Mouse (Mus musculus) MEL (cell line): ENCODE data around the gene Snx32. TPM values are rescaled to one million over a fixed set of nuclear protein-coding genes. Genes with fewer than 3 reads are reported as not detected.

ENCODE experiments used
- DNase-seq: peaks from one replicate; pipeline ENCODE4 v3.0.0; 2011; ENCODE audit warnings: low read depth, low spot score
- H3K27ac ChIP-seq: 2 replicates; pipeline ENCODE4 v1.5.1; 2012; ENCODE audit warnings: low read depth, mild to moderate bottlenecking, control low read depth, low read length, moderate library complexity; ENCODE audit not compliant: control insufficient read depth
- H3K27me3 ChIP-seq, 2 experiments: fragments of 150-350 bp in 1 of 2; sonication (generic) in 1 of 2; 2 replicates each; pipeline ENCODE4 v1.6.1; 2012; ENCODE audit warnings: low read length in 2 of 2, mild to moderate bottlenecking in 2 of 2, improper control_type of control experiment in 1 of 2, moderate library complexity in 1 of 2; ENCODE audit not compliant: insufficient read depth in 2 of 2, control insufficient read depth in 1 of 2
- H3K36me3 ChIP-seq, 2 experiments: 2 replicates each; pipeline ENCODE4 v1.6.1; 2012 to 2014; ENCODE audit warnings: low read length in 2 of 2, improper control_type of control experiment in 1 of 2, inconsistent platforms in 1 of 2, mild to moderate bottlenecking in 1 of 2; ENCODE audit not compliant: insufficient read depth in 2 of 2, control insufficient read depth in 1 of 2
- H3K4me1 ChIP-seq, 2 experiments: fragments of 150-350 bp in 1 of 2; sonication (generic) in 1 of 2; 2 replicates each; pipeline ENCODE4 v1.6.1; 2012; ENCODE audit warnings: low read length in 2 of 2, improper control_type of control experiment in 1 of 2, mild to moderate bottlenecking in 1 of 2; ENCODE audit not compliant: insufficient read depth in 2 of 2, control insufficient read depth in 1 of 2
- H3K4me3 ChIP-seq, 2 experiments: fragments of 150-350 bp in 1 of 2; sonication (generic) in 1 of 2; 2 replicates each; pipeline ENCODE4 v1.5.1; 2012; ENCODE audit warnings: low read depth in 2 of 2, low read length in 2 of 2, mild to moderate bottlenecking in 2 of 2, moderate library complexity in 2 of 2, control low read depth in 1 of 2, improper control_type of control experiment in 1 of 2; ENCODE audit not compliant: control insufficient read depth in 1 of 2, insufficient read depth in 1 of 2
- H3K79me2 ChIP-seq: 2 replicates; pipeline ENCODE4 v1.6.1; 2012; ENCODE audit warnings: mild to moderate bottlenecking, low read length, moderate library complexity; ENCODE audit not compliant: control insufficient read depth, poor library complexity, insufficient read depth
- H3K9ac ChIP-seq: 2 replicates; pipeline ENCODE4 v1.6.1; 2012; ENCODE audit warnings: low read depth, mild to moderate bottlenecking, control low read depth, low read length, moderate library complexity; ENCODE audit not compliant: control insufficient read depth, poor library complexity, severe bottlenecking
- H3K9me3 ChIP-seq: fragments of 150-350 bp; sonication (generic); replicated peaks from 2 replicates; pipeline ENCODE4 v1.6.1; 2012; ENCODE audit warnings: mild to moderate bottlenecking, low read length, improper control_type of control experiment, moderate library complexity; ENCODE audit not compliant: insufficient read depth
- CTCF ChIP-seq, 3 experiments: IDR thresholded peaks in 2 of 3; conservative IDR thresholded peaks in 1 of 3; 2 replicates each; pipeline ENCODE4 v1.5.1; 2011 to 2012; ENCODE audit warnings: low read length in 3 of 3, low read depth in 2 of 3, mild to moderate bottlenecking in 2 of 3, improper control_type of control experiment in 1 of 3, inconsistent platforms in 1 of 3, mixed read lengths in 1 of 3, moderate library complexity in 1 of 3; ENCODE audit not compliant: control insufficient read depth in 1 of 3, insufficient read depth in 1 of 3, poor library complexity in 1 of 3, severe bottlenecking in 1 of 3
- ELF1 ChIP-seq: IDR thresholded peaks from 2 replicates; pipeline ENCODE4 v1.6.1; 2014; ENCODE audit warnings: low read depth, mild to moderate bottlenecking, inconsistent platforms, low read length, improper control_type of control experiment, moderate library complexity
- EP300 ChIP-seq, 2 experiments: IDR thresholded peaks; 2 replicates each; pipeline ENCODE4 v1.6.1; 2011; ENCODE audit warnings: improper control_type of control experiment in 2 of 2, low read length in 2 of 2, low read depth in 1 of 2, mild to moderate bottlenecking in 1 of 2
- JUND ChIP-seq: IDR thresholded peaks from 2 replicates; pipeline ENCODE4 v1.6.1; 2011; ENCODE audit warnings: low read depth, mild to moderate bottlenecking, improper control_type of control experiment, low read length
- MAFK ChIP-seq: IDR thresholded peaks from 2 replicates; pipeline ENCODE4 v1.6.1; 2011; ENCODE audit warnings: low read depth, mild to moderate bottlenecking, low read length, improper control_type of control experiment, borderline replicate concordance
- MAX ChIP-seq: IDR thresholded peaks from 2 replicates; pipeline ENCODE4 v1.6.1; 2011; ENCODE audit warnings: low read length, improper control_type of control experiment
- MAZ ChIP-seq: IDR thresholded peaks from 2 replicates; pipeline ENCODE4 v1.6.1; 2012; ENCODE audit warnings: low read depth, mild to moderate bottlenecking, inconsistent platforms, low read length, improper control_type of control experiment
- MEF2A ChIP-seq: IDR thresholded peaks from 2 replicates; pipeline ENCODE4 v1.6.1; 2014; ENCODE audit warnings: low read depth, mild to moderate bottlenecking, inconsistent platforms, low read length, improper control_type of control experiment; ENCODE audit not compliant: poor library complexity, insufficient replicate concordance, severe bottlenecking; ENCODE audit errors: extremely low read depth
- MXI1 ChIP-seq: IDR thresholded peaks from 2 replicates; pipeline ENCODE4 v1.6.1; 2011; ENCODE audit warnings: mild to moderate bottlenecking, low read depth, low read length, improper control_type of control experiment
- MYC ChIP-seq: IDR thresholded peaks from 2 replicates; pipeline ENCODE4 v1.6.1; 2011; ENCODE audit warnings: low read depth, mild to moderate bottlenecking, low read length, improper control_type of control experiment, moderate library complexity
- SIN3A ChIP-seq: IDR thresholded peaks from 2 replicates; pipeline ENCODE4 v1.6.1; 2012; ENCODE audit warnings: low read length, improper control_type of control experiment, inconsistent platforms
- SMC3 ChIP-seq: IDR thresholded peaks from 2 replicates; pipeline ENCODE4 v1.6.1; 2011; ENCODE audit warnings: low read depth, low read length, improper control_type of control experiment
- TAL1 ChIP-seq: IDR thresholded peaks from 2 replicates; pipeline ENCODE4 v1.6.1; 2012; ENCODE audit warnings: mild to moderate bottlenecking, inconsistent platforms, low read length, moderate library complexity, mixed read lengths
- TBP ChIP-seq: IDR thresholded peaks from 2 replicates; pipeline ENCODE4 v1.8.0; 2011; ENCODE audit warnings: low read depth, low read length, improper control_type of control experiment
- UBTF ChIP-seq: IDR thresholded peaks from 2 replicates; pipeline ENCODE4 v1.6.1; 2012; ENCODE audit warnings: low read depth, mild to moderate bottlenecking, inconsistent platforms, low read length, improper control_type of control experiment, moderate library complexity, borderline replicate concordance; ENCODE audit not compliant: insufficient read depth
- ZC3H11A ChIP-seq: IDR thresholded peaks from 2 replicates; pipeline ENCODE4 v1.6.1; 2012; ENCODE audit warnings: low read depth, mild to moderate bottlenecking, inconsistent platforms, low read length, improper control_type of control experiment
- ZKSCAN1 ChIP-seq: IDR thresholded peaks from 2 replicates; pipeline ENCODE4 v1.6.1; 2012; ENCODE audit warnings: low read depth, mild to moderate bottlenecking, inconsistent platforms, low read length, improper control_type of control experiment, moderate library complexity
- ZNF384 ChIP-seq: IDR thresholded peaks from 2 replicates; pipeline ENCODE4 v1.6.1; 2012; ENCODE audit warnings: low read depth, mild to moderate bottlenecking, inconsistent platforms, low read length, improper control_type of control experiment
- polyA plus RNA-seq, 2 experiments: library from polyadenylated mRNA; stranded (reverse) in 1 of 2; unstranded in 1 of 2; fragments of >175 nt in 1 of 2; fragments of >200 nt in 1 of 2; gene quantifications; 2 replicates each; pipeline versions ENCODE4 v1.2.1 to v1.2.4; 2012; ENCODE audit warnings: low replicate concordance in 2 of 2, low read depth in 1 of 2; ENCODE audit not compliant: insufficient read length in 2 of 2, insufficient read depth in 1 of 2, missing spikeins in 1 of 2
- total RNA-seq: library from RNA; depleted of rRNA; stranded (reverse); fragments of 300-350 nt; gene quantifications from 2 replicates; pipeline ENCODE4 v1.2.3, GENCODE M21; 2012; rRNA removed

Gene Snx32
- total and polyA plus RNA-seq, 3 experiments: 1.3 to 2.6 TPM; not detected in 1

DNA sequence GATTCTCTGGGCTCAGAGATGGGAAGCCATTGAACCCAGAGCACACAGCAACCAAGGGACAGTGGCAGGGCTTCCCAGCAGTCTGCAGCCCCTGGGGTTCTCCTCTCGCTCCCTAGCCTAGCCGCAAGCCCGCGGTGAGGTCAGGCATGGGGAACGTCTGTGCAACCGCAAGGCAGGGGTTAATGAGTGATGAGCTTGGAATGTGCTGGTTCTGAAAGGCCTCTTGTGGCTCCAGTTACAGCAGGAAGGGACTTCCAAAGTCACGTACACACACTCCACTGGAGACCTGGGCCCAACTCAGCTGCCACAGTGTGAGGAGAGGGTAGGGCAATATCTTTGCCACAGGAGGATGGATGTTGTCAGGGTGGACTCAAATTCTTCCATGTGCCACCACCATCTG is 65.4 kb downstream of the Snx32 start (continued):
- TF ChIP-seq ZNF384 (no peak), MYC (no peak), CTCF (IDR thresholded peaks at IDR 0.05 in 2 of 3, conservative IDR thresholded peaks at IDR 0.05 in 1 of 3; ENCODE audit: control insufficient read depth in 1 of 3, insufficient read depth in 1 of 3, low read depth in 2 of 3, low read length in 3 of 3, poor library complexity in 1 of 3, severe bottlenecking in 1 of 3) (no peak)

DNA sequence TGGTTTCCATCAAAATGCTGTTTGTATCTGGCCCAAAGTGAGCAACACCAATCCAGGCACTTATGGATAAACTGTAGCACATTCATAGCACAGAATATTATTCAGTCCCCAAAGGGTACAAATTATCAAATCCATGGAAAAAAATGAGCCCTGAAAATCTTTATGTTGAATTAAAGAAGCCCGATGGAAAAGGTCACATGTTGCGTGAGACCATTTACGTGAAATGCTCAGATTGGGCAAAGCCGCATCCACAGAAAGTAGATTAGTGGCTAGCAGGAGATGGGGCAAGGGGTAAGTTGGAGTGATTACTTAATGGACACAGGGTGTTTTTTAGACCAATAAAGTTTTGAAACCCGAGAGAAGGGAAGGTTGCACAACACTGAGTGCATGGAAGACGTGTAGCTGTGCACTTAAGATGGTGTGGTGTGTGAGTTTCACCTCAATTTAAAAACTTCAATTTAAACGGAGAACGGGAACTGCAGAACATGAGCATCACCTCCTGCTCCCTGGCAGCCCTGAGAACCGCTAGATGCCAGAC is 65.9 kb downstream of the Snx32 start:
- Histone ChIP-seq H3K27ac (no peak overlapping the region), H3K79me2 (peaks cover 6% of the 10 kb centered on the region; the same call in 1 of the 2 replicates), H3K9ac (no peak overlapping the region), H3K4me3 (no peak overlapping the region), H3K4me1 (peaks cover 0 to 16% of the 10 kb centered on the region in 2 experiments; a peak in 3 of 4 replicates), H3K9me3 (no peaks in the 10 kb centered on the region), H3K27me3 (peaks cover 0 to 3% of the 10 kb centered on the region in 2 experiments; a peak in 1 of 4 replicates), H3K36me3 (no peaks in the 10 kb centered on the region; a peak in 1 of 4 replicates)
- DNase-seq: no peak
- no peak for TF ChIP-seq UBTF
- no peak for TF ChIP-seq ELF1
- no peak for TF ChIP-seq MXI1
- no peak for TF ChIP-seq MEF2A
- TF ChIP-seq MAZ: no peak
- TF ChIP-seq TBP: no peak
- no peak for TF ChIP-seq CTCF (IDR thresholded peaks at IDR 0.05 in 2 of 3, conservative IDR thresholded peaks at IDR 0.05 in 1 of 3; ENCODE audit: control insufficient read depth in 1 of 3, insufficient read depth in 1 of 3, low read depth in 2 of 3, low read length in 3 of 3, poor library complexity in 1 of 3, severe bottlenecking in 1 of 3)
- no peak for TF ChIP-seq SIN3A
- TF ChIP-seq ZKSCAN1: no peak
- no peak for TF ChIP-seq SMC3
- TF ChIP-seq TAL1: no peak
- no peak for TF ChIP-seq JUND
- TF ChIP-seq ZC3H11A: no peak
- no peak for TF ChIP-seq EP300 (IDR thresholded peaks at IDR 0.05; ENCODE audit: low read depth in 1 of 2, low read length in 2 of 2)
- no peak for TF ChIP-seq MAX
- TF ChIP-seq MAFK: no peak

Other genes with a start within 250 kb of the Snx32 start
Only the 30 nearest of the 31 such genes appear.
- 178 and 180 TPM in 2 replicates for gene Sf3b2, start 215.1 kb downstream of the Snx32 start, total RNA-seq
- 100 to 1,000 TPM; 259 to 331 TPM for gene Sf3b2, start 215.1 kb downstream of the Snx32 start, polyA plus RNA-seq
- gene Gal3st3, start 212.2 kb downstream of the Snx32 start, total RNA-seq: not detected in 2 replicates
- gene Gal3st3, start 212.2 kb downstream of the Snx32 start, polyA plus RNA-seq: under 1 TPM in 1 of 2 experiments, not detected in 1; 0.04 TPM
- not detected in 2 replicates for gene Catsper1, start 174.8 kb downstream of the Snx32 start, total RNA-seq
- not detected for gene Catsper1, start 174.8 kb downstream of the Snx32 start, polyA plus RNA-seq
- not detected in 2 replicates for gene Cst6, start 161.0 kb downstream of the Snx32 start, total RNA-seq
- under 1 TPM in 1 of 2 experiments, not detected in 1; 0.26 TPM for gene Cst6, start 161.0 kb downstream of the Snx32 start, polyA plus RNA-seq
- 110 and 129 TPM in 2 replicates for gene Eif1ad, start 143.8 kb downstream of the Snx32 start, total RNA-seq
- 100 to 1,000 TPM in 1 of 2 experiments, not detected in 1; 121 TPM for gene Eif1ad, start 143.8 kb downstream of the Snx32 start, polyA plus RNA-seq
- 207 and 211 TPM in 2 replicates for gene Banf1, start 143.4 kb downstream of the Snx32 start, total RNA-seq
- 1,000 to 10,000 TPM in 1 of 2 experiments, 100 to 1,000 TPM in 1; 644 to 1,168 TPM for gene Banf1, start 143.4 kb downstream of the Snx32 start, polyA plus RNA-seq
- 114 and 117 TPM in 2 replicates for gene Sart1, start 121.8 kb downstream of the Snx32 start, total RNA-seq
- 100 to 1,000 TPM in 1 of 2 experiments, not detected in 1; 141 TPM for gene Sart1, start 121.8 kb downstream of the Snx32 start, polyA plus RNA-seq
- 0.54 and 0.72 TPM in 2 replicates for gene Tsga10ip, start 108.0 kb downstream of the Snx32 start, total RNA-seq
- gene Tsga10ip, start 108.0 kb downstream of the Snx32 start, polyA plus RNA-seq: 1 to 10 TPM in 1 of 2 experiments, not detected in 1; 4.5 TPM
- gene Drap1, start 85.6 kb downstream of the Snx32 start, total RNA-seq: 160 and 183 TPM in 2 replicates
- gene Drap1, start 85.6 kb downstream of the Snx32 start, polyA plus RNA-seq: 100 to 1,000 TPM in 1 of 2 experiments, not detected in 1; 307 TPM
- gene AI837181, start 85.4 kb downstream of the Snx32 start, total RNA-seq: 8.4 and 8.9 TPM in 2 replicates
- gene AI837181, start 85.4 kb downstream of the Snx32 start, polyA plus RNA-seq: 10 to 100 TPM in 1 of 2 experiments, not detected in 1; 41.3 TPM
- 1.1 and 2.0 TPM in 2 replicates for gene Fosl1, start 63.0 kb downstream of the Snx32 start, total RNA-seq
- 1 to 10 TPM in 1 of 2 experiments, not detected in 1; 3.1 TPM for gene Fosl1, start 63.0 kb downstream of the Snx32 start, polyA plus RNA-seq
- 3.6 and 4.1 TPM in 2 replicates for gene Ccdc85b, start 52.6 kb downstream of the Snx32 start, total RNA-seq
- gene Ccdc85b, start 52.6 kb downstream of the Snx32 start, polyA plus RNA-seq: 1 to 10 TPM in 1 of 2 experiments, not detected in 1; 7.6 TPM
- 21.9 and 28.3 TPM in 2 replicates for gene Fibp, start 49.9 kb downstream of the Snx32 start, total RNA-seq
- gene Fibp, start 49.9 kb downstream of the Snx32 start, polyA plus RNA-seq: 10 to 100 TPM in 1 of 2 experiments, not detected in 1; 63.5 TPM
- gene Ctsw, start 42.0 kb downstream of the Snx32 start, total RNA-seq: 0.15 TPM in 1 of 2 replicates, not detected in the other
- under 1 TPM in 1 of 2 experiments, not detected in 1; 0.39 TPM for gene Ctsw, start 42.0 kb downstream of the Snx32 start, polyA plus RNA-seq
- gene Efemp2, start 36.6 kb downstream of the Snx32 start, total RNA-seq: 7.5 and 10.4 TPM in 2 replicates
- gene Efemp2, start 36.6 kb downstream of the Snx32 start, polyA plus RNA-seq: 10 to 100 TPM in 1 of 2 experiments, not detected in 1; 17.7 TPM
- gene Mus81, start 22.1 kb downstream of the Snx32 start, total RNA-seq: 34.3 and 38.9 TPM in 2 replicates
- 10 to 100 TPM in 1 of 2 experiments, not detected in 1; 50.5 TPM for gene Mus81, start 22.1 kb downstream of the Snx32 start, polyA plus RNA-seq
- 880 and 979 TPM in 2 replicates for gene Cfl1, start 20.1 kb downstream of the Snx32 start, total RNA-seq
- gene Cfl1, start 20.1 kb downstream of the Snx32 start, polyA plus RNA-seq: 1,000 to 10,000 TPM in 1 of 2 experiments, not detected in 1; 2,037 TPM
- 0.19 and 0.23 TPM in 2 replicates for gene 1700020D05Rik, start 6.8 kb downstream of the Snx32 start, total RNA-seq
- under 1 TPM in 1 of 2 experiments, not detected in 1; 0.78 TPM for gene 1700020D05Rik, start 6.8 kb downstream of the Snx32 start, polyA plus RNA-seq
- not detected in 2 replicates for gene Ovol1, start 50.1 kb upstream of the Snx32 start, total RNA-seq
- under 1 TPM in 1 of 2 experiments, not detected in 1; 0.06 TPM for gene Ovol1, start 50.1 kb upstream of the Snx32 start, polyA plus RNA-seq
- gene Ap5b1, start 57.5 kb upstream of the Snx32 start, total RNA-seq: 18.0 and 18.5 TPM in 2 replicates
- 10 to 100 TPM in 1 of 2 experiments, not detected in 1; 28.1 TPM for gene Ap5b1, start 57.5 kb upstream of the Snx32 start, polyA plus RNA-seq
- gene Rnaseh2c, start 91.3 kb upstream of the Snx32 start, total RNA-seq: 109 and 124 TPM in 2 replicates
- gene Rnaseh2c, start 91.3 kb upstream of the Snx32 start, polyA plus RNA-seq: 100 to 1,000 TPM in 1 of 2 experiments, not detected in 1; 165 TPM
- gene Kat5, start 99.7 kb upstream of the Snx32 start, total RNA-seq: 51.0 and 54.5 TPM in 2 replicates
- gene Kat5, start 99.7 kb upstream of the Snx32 start, polyA plus RNA-seq: 10 to 100 TPM in 1 of 2 experiments, not detected in 1; 67.6 TPM
- 16.4 and 19.0 TPM in 2 replicates for gene Rela, start 126.9 kb upstream of the Snx32 start, total RNA-seq
- 10 to 100 TPM in 1 of 2 experiments, not detected in 1; 61.7 TPM for gene Rela, start 126.9 kb upstream of the Snx32 start, polyA plus RNA-seq
- gene Sipa1, start 153.2 kb upstream of the Snx32 start, total RNA-seq: 6.2 and 7.6 TPM in 2 replicates
- gene Sipa1, start 153.2 kb upstream of the Snx32 start, polyA plus RNA-seq: 10 to 100 TPM in 1 of 2 experiments, not detected in 1; 15.5 TPM
- 17.9 and 22.5 TPM in 2 replicates for gene Map3k11, start 178.2 kb upstream of the Snx32 start, total RNA-seq
- 10 to 100 TPM in 1 of 2 experiments, not detected in 1; 38.3 TPM for gene Map3k11, start 178.2 kb upstream of the Snx32 start, polyA plus RNA-seq
- gene Pcnx3, start 178.4 kb upstream of the Snx32 start, total RNA-seq: 25.3 and 26.8 TPM in 2 replicates
- 10 to 100 TPM in 1 of 2 experiments, not detected in 1; 76.4 TPM for gene Pcnx3, start 178.4 kb upstream of the Snx32 start, polyA plus RNA-seq
- gene Kcnk7, start 193.8 kb upstream of the Snx32 start, total RNA-seq: 0.16 and 0.23 TPM in 2 replicates
- under 1 TPM in 1 of 2 experiments, not detected in 1; 0.60 TPM for gene Kcnk7, start 193.8 kb upstream of the Snx32 start, polyA plus RNA-seq
- 60.6 and 63.2 TPM in 2 replicates for gene Ehbp1l1, start 215.8 kb upstream of the Snx32 start, total RNA-seq
- gene Ehbp1l1, start 215.8 kb upstream of the Snx32 start, polyA plus RNA-seq: 100 to 1,000 TPM in 1 of 2 experiments, 10 to 100 TPM in 1; 77.3 to 113 TPM
- gene Fam89b, start 219.1 kb upstream of the Snx32 start, total RNA-seq: 29.6 and 35.9 TPM in 2 replicates
- gene Fam89b, start 219.1 kb upstream of the Snx32 start, polyA plus RNA-seq: 10 to 100 TPM in 1 of 2 experiments, not detected in 1; 60.2 TPM
- 0.39 TPM in 1 of 2 replicates, not detected in the other for gene Ltbp3, start 230.4 kb upstream of the Snx32 start, total RNA-seq
- not detected for gene Ltbp3, start 230.4 kb upstream of the Snx32 start, polyA plus RNA-seq